Mouse (Mus musculus) cerebellum, adult 11 months (tissue): ENCODE measurements at regions not wholly inside any gene's neighbourhood (a gene's known extent, or its start where the extent isn't known, plus 50 kb on each side); places are given as distances from the start of the nearest gene placed in this dataset.

Source experiments
- DNase-seq: peaks from one replicate; pipeline ENCODE4 v3.0.0; 2022

GRCm38 (mm10) chr15:84616880-84617279 lies 52.5 kb upstream of the Prr5 start:
- DNase-seq, result peak; percentile 25

DNA sequence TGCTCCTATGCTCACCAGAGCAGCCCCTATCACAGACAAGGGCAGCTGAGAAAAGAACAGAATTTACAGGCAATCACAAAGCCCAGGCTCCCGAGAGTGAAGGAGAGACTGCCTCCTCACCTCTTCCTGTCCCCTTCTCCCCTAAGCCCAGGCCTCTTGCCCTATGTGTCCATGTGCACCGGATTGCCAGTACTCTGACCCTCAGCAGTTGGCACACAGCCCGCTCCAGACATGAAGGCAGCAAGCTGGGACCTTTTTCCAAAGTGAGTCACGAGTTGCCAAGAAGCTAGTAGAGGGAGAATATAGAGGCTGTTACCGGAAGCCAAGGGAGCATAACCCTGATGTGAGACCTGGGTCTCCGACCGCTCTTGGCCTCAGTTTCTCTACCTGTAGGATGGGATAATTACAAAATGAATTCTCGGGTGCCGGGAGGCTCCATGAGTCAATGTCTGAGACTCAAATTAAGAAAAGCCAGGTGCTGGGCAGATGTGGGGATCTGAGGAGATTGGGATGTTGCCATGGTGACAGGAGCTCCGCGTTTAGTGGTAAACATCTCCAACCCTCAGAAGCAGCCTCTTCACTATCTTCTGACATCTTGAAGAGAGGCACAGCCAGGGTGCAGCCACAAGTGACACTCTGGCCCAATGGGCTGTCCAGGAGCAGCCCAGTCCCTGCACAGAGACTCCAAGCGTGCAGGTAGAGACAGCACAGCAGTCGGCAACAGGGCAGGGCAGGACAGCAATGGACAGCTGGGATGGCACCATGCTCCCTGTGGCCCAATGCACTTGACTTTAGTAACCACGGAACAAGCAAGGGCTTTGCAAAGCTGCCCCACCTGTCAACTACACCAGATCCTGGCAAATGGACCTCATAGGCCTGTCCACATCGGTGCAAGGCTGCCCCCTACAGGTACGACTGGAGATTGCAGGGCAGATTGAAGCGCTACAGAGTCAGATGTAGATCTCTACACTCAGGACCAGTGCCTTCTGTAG lies 55.6 kb upstream of the Prr5 start:
- DNase-seq, result peak; percentile 80

GRCm38 (mm10) chr15:84612961-84613360 lies 55.3 kb upstream of the Rtl6 start:
- DNase-seq, result no peak

GRCm38 (mm10) chr15:84609825-84610442 lies 52.3 kb upstream of the Rtl6 start:
- DNase-seq, result no peak

- DNase-seq, result no peak
These were observed 51.4 kb upstream of the Rtl6 start for GRCm38 (mm10) chr15:84609063-84609462.
